Mouse (Mus musculus) erythroblast, embryonic 14.5 days (primary cell): ENCODE data around the gene A730071L15Rik. TPM values are rescaled to one million over a fixed set of nuclear protein-coding genes. Genes with fewer than 3 reads are reported as not detected.

Experiments used
- H3K27me3 ChIP-seq: 2 replicates; pipeline ENCODE4 v1.6.1; 2012; ENCODE audit warnings: inconsistent platforms; ENCODE audit not compliant: control insufficient read depth
- H3K36me3 ChIP-seq: 2 replicates; pipeline ENCODE4 v1.6.1; 2012; ENCODE audit warnings: mild to moderate bottlenecking, inconsistent platforms; ENCODE audit not compliant: control insufficient read depth
- H3K4me1 ChIP-seq: 2 replicates; pipeline ENCODE4 v1.6.1; 2012; ENCODE audit warnings: inconsistent platforms; ENCODE audit not compliant: control insufficient read depth
- H3K4me3 ChIP-seq: replicated peaks from 2 replicates; pipeline ENCODE3; 2012; ENCODE audit warnings: moderate library complexity, mild to moderate bottlenecking, inconsistent platforms
- H3K9me3 ChIP-seq: 2 replicates; pipeline ENCODE4 v1.6.1; 2012; ENCODE audit warnings: low read length, inconsistent platforms, mixed read lengths; ENCODE audit not compliant: control insufficient read depth
- GATA1 ChIP-seq: IDR thresholded peaks from 2 replicates; pipeline ENCODE4 v1.6.1; 2012; ENCODE audit warnings: low read length, inconsistent platforms, mixed read lengths
- TAL1 ChIP-seq: IDR thresholded peaks from 3 replicates; pipeline ENCODE4 v1.6.1; 2012; ENCODE audit warnings: low read length, inconsistent platforms, mixed read lengths
- polyA plus RNA-seq: library from polyadenylated mRNA; stranded (reverse); fragments of >175 nt; gene quantifications from 2 replicates; pipeline ENCODE4 v1.2.3, GENCODE M21; 2012

Gene A730071L15Rik
- polyA plus RNA-seq, 1 experiment: not detected

GRCm38 (mm10) chr11:6163062-6163461 is 36.8 kb upstream of the A730071L15Rik start:
- Histone ChIP-seq H3K9me3 (no peaks in the 10 kb centered on the region), H3K4me1 (no peaks in the 10 kb centered on the region; the same call in 1 of the 2 replicates), H3K36me3 (no peaks in the 10 kb centered on the region), H3K4me3 (no peak overlapping the region), H3K27me3 (no peaks in the 10 kb centered on the region)
- no peak for TF ChIP-seq GATA1
- TF ChIP-seq TAL1: no peak

- H3K27me3 ChIP-seq: no peaks in the 10 kb centered on the region
Measured at GRCm38 (mm10) chr11:6163706-6164105, 36.1 kb upstream of the A730071L15Rik start.

GRCm38 (mm10) chr11:6164781-6165180 is 35.0 kb upstream of the A730071L15Rik start:
- no peak overlapping the region for H3K4me3 ChIP-seq
- TF ChIP-seq GATA1: no peak
- TF ChIP-seq TAL1: no peak
- H3K9me3 ChIP-seq: no peaks in the 10 kb centered on the region
- no peaks in the 10 kb centered on the region for H3K27me3 ChIP-seq
- H3K36me3 ChIP-seq: no peaks in the 10 kb centered on the region
- no peaks in the 10 kb centered on the region; the same call in none of the 2 replicates for H3K4me1 ChIP-seq

More at GRCm38 (mm10) chr11:6163706-6164105, 36.1 kb upstream of the A730071L15Rik start:
- no peak for TF ChIP-seq GATA1
- no peak for TF ChIP-seq TAL1
- no peaks in the 10 kb centered on the region for H3K9me3 ChIP-seq
- no peak overlapping the region for H3K4me3 ChIP-seq
- no peaks in the 10 kb centered on the region for H3K36me3 ChIP-seq
- H3K4me1 ChIP-seq: no peaks in the 10 kb centered on the region; the same call in 1 of the 2 replicates

GRCm38 (mm10) chr11:6165391-6166081 is 34.3 kb upstream of the A730071L15Rik start:
- H3K4me3 ChIP-seq: no peak overlapping the region
- H3K27me3 ChIP-seq: no peaks in the 10 kb centered on the region
- no peaks in the 10 kb centered on the region for H3K36me3 ChIP-seq
- H3K4me1 ChIP-seq: no peaks in the 10 kb centered on the region; the same call in none of the 2 replicates
- TF ChIP-seq GATA1 (no peak), TAL1 (no peak)
- H3K9me3 ChIP-seq: no peaks in the 10 kb centered on the region

GRCm38 (mm10) chr11:6166351-6166750 is 33.5 kb upstream of the A730071L15Rik start:
- no peaks in the 10 kb centered on the region; the same call in none of the 2 replicates for H3K4me1 ChIP-seq
- no peak overlapping the region for H3K4me3 ChIP-seq

GRCm38 (mm10) chr11:6169041-6169663 is 30.7 kb upstream of the A730071L15Rik start:
- no peak for TF ChIP-seq GATA1
- TF ChIP-seq TAL1: no peak
- no peaks in the 10 kb centered on the region for H3K36me3 ChIP-seq
- no peaks in the 10 kb centered on the region; the same call in 1 of the 2 replicates for H3K4me1 ChIP-seq
- H3K27me3 ChIP-seq: no peaks in the 10 kb centered on the region
- H3K4me3 ChIP-seq: no peak overlapping the region
- no peaks in the 10 kb centered on the region for H3K9me3 ChIP-seq

More at GRCm38 (mm10) chr11:6166351-6166750, 33.5 kb upstream of the A730071L15Rik start:
- H3K27me3 ChIP-seq: no peaks in the 10 kb centered on the region
- H3K36me3 ChIP-seq: no peaks in the 10 kb centered on the region
- no peak for TF ChIP-seq GATA1
- no peak for TF ChIP-seq TAL1
- H3K9me3 ChIP-seq: no peaks in the 10 kb centered on the region

GRCm38 (mm10) chr11:6174719-6175118 is 25.1 kb upstream of the A730071L15Rik start:
- Histone ChIP-seq H3K4me1 (peaks cover 18% of the 10 kb centered on the region), H3K27me3 (no peaks in the 10 kb centered on the region), H3K9me3 (no peaks in the 10 kb centered on the region), H3K36me3 (no peaks in the 10 kb centered on the region; the same call in 1 of the 2 replicates), H3K4me3 (no peak overlapping the region)
- no peak for TF ChIP-seq TAL1
- no peak for TF ChIP-seq GATA1

- TF ChIP-seq TAL1: no peak
- no peak for TF ChIP-seq GATA1
- no peak overlapping the region for H3K4me3 ChIP-seq
- H3K27me3 ChIP-seq: no peaks in the 10 kb centered on the region
- H3K36me3 ChIP-seq: no peaks in the 10 kb centered on the region; the same call in 1 of the 2 replicates
- H3K4me1 ChIP-seq: peaks cover 22% of the 10 kb centered on the region
- no peaks in the 10 kb centered on the region for H3K9me3 ChIP-seq
Measured at GRCm38 (mm10) chr11:6175506-6175905, 24.3 kb upstream of the A730071L15Rik start.

GRCm38 (mm10) chr11:6177781-6178420 is 21.9 kb upstream of the A730071L15Rik start:
- Histone ChIP-seq H3K4me1 (peaks cover 23% of the 10 kb centered on the region), H3K27me3 (no peaks in the 10 kb centered on the region), H3K36me3 (peaks cover 5% of the 10 kb centered on the region), H3K9me3 (no peaks in the 10 kb centered on the region), H3K4me3 (no peak overlapping the region)
- no peak for TF ChIP-seq GATA1
